Mouse (Mus musculus) megakaryocyte, embryonic 14.5 days (primary cell): ENCODE results near the gene Stoml2.
"Not testable (repeated sequence)": the region's sequence is repeated elsewhere in the genome, so short reads cannot be mapped to it uniquely, and the experiment has no call there.

Source experiments
- FLI1 ChIP-seq: IDR thresholded peaks from 2 replicates; pipeline ENCODE4 v1.6.1; 2012; ENCODE audit warnings: low read length, inconsistent platforms, mixed read lengths
- GATA1 ChIP-seq: IDR thresholded peaks from 3 replicates; pipeline ENCODE4 v1.6.1; 2012; ENCODE audit warnings: mixed read lengths, low read length, inconsistent platforms, borderline replicate concordance

- not testable (repeated sequence) for TF ChIP-seq GATA1, FLI1
These were observed 31.1 kb downstream of the Stoml2 start, which contains the start of gene Vcp for GRCm38 (mm10) chr4:43000141-43000986.
